Mouse (Mus musculus) right cerebral cortex, adult 18-20 months (tissue): Measurements from ENCODE around the gene Ankrd40.

Source experiments
- DNase-seq: peaks from one replicate; pipeline ENCODE4 v3.0.0; 2022; ENCODE audit warnings: mixed read lengths

The Ankrd40 gene

GRCm38 (mm10) chr11:94355521-94356217, 27.9 kb downstream of the Ankrd40 start:
- no peak for DNase-seq

GRCm38 (mm10) chr11:94359168-94359567, 31.4 kb downstream of the Ankrd40 start:
- no peak for DNase-seq

GRCm38 (mm10) chr11:94361166-94361870, 33.5 kb downstream of the Ankrd40 start:
- no peak for DNase-seq

GRCm38 (mm10) chr11:94362101-94362500, 34.3 kb downstream of the Ankrd40 start:
- no peak for DNase-seq

- no peak for DNase-seq
Measured at GRCm38 (mm10) chr11:94363690-94364089, 35.9 kb downstream of the Ankrd40 start.

- no peak for DNase-seq
Measured at GRCm38 (mm10) chr11:94365340-94365739, 37.5 kb downstream of the Ankrd40 start.

GRCm38 (mm10) chr11:94369981-94370380, 42.2 kb downstream of the Ankrd40 start:
- no peak for DNase-seq

GRCm38 (mm10) chr11:94370809-94371208, 43.0 kb downstream of the Ankrd40 start:
- no peak for DNase-seq

- DNase-seq, result no peak
Measured at GRCm38 (mm10) chr11:94374276-94374948, 46.6 kb downstream of the Ankrd40 start.

GRCm38 (mm10) chr11:94379061-94379460, 51.3 kb downstream of the Ankrd40 start:
- no peak for DNase-seq

GRCm38 (mm10) chr11:94379736-94380135, 51.9 kb downstream of the Ankrd40 start:
- no peak for DNase-seq

GRCm38 (mm10) chr11:94385977-94386771, 58.4 kb downstream of the Ankrd40 start:
- DNase-seq, result no peak

- no peak for DNase-seq
Measured at GRCm38 (mm10) chr11:94387756-94388155, 60.0 kb downstream of the Ankrd40 start.

- no peak for DNase-seq
Measured at GRCm38 (mm10) chr11:94389021-94389420, 61.2 kb downstream of the Ankrd40 start.

GRCm38 (mm10) chr11:94389724-94390396, 62.1 kb downstream of the Ankrd40 start:
- DNase-seq, result no peak

- DNase-seq, result no peak
Measured at GRCm38 (mm10) chr11:94390825-94391224, 63.0 kb downstream of the Ankrd40 start.
